Mouse (Mus musculus): Measurements from ENCODE around the gene Zcchc17. TPM values are rescaled to one million over a fixed set of nuclear protein-coding genes. Genes with fewer than 3 reads are reported as not detected.
A peak's percentile ranks its signal among the peaks of the same experiment; 100 is the strongest.

Zcchc17 gene
- polyA plus RNA-seq, 1 experiment from 2014 or later, result 95.3 TPM

GRCm38 (mm10) chr4:130350690-130351422 is 8.9 kb downstream of the Zcchc17 start:
- WGBS, result 60% methylated on average over 16 of the region's 16 CpGs
- peak; percentile 70 for ATAC-seq (ENCODE audit: low FRiP score)

DNA sequence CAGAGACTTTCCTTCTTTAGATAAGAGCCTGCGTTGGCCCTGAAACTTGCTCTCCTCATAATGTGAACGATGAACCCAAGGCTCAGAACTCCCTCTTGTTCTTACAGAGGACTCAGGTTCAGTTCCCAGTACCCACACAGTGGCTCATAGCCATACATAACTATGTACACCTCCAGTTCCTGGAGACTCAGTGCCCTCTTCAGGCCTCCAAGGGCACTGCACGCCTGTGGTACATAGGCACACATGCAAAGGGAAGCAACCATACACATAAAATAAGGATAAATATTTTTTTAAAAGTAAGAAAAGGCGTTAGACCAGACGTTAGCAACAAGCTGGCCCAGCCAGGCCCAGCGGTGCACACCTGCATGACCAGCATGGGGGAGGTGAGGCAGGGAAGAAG is 10.1 kb downstream of the Zcchc17 start:
- ATAC-seq (ENCODE audit: low FRiP score), result no peak
- H3K4me2 ChIP-seq, result no peak overlapping the region
- 96% methylated on average over 6 of the region's 6 CpGs for WGBS

More at GRCm38 (mm10) chr4:130350690-130351422, 8.9 kb downstream of the Zcchc17 start:
- Histone ChIP-seq H3K4me3 (replicated peaks) (no peak overlapping the region), H3K9ac (replicated peaks) (no peak overlapping the region), H3K27me3 (replicated peaks) (no peaks in the 10 kb centered on the region), H3K4me1 (peaks cover 4% of the 10 kb centered on the region; the same call in 1 of the 2 replicates), H3K27ac (replicated peaks) (no peak overlapping the region; the same call in 1 of the 2 replicates), H3K9me3 (replicated peaks) (no peaks in the 10 kb centered on the region), H3K36me3 (peaks cover 60% of the 10 kb centered on the region), H3K4me2 (no peak overlapping the region)

GRCm38 (mm10) chr4:130341691-130342090 is 18.1 kb downstream of the Zcchc17 start:
- ATAC-seq (ENCODE audit: low FRiP score), result no peak
- no peak overlapping the region for H3K9ac ChIP-seq (replicated peaks)
- no peak overlapping the region for H3K4me3 ChIP-seq (replicated peaks)
- no peaks in the 10 kb centered on the region for H3K9me3 ChIP-seq (replicated peaks)
- no peak overlapping the region for H3K4me2 ChIP-seq
- H3K27me3 ChIP-seq (replicated peaks), result no peaks in the 10 kb centered on the region
- WGBS, result 28% methylated on average over 4 of the region's 4 CpGs
- H3K27ac ChIP-seq (replicated peaks), result no peak overlapping the region
- peaks cover 34% of the 10 kb centered on the region for H3K36me3 ChIP-seq
- peaks cover 4% of the 10 kb centered on the region; the same call in 1 of the 2 replicates for H3K4me1 ChIP-seq

More for the DNA sequence above, 10.1 kb downstream of the Zcchc17 start:
- Histone ChIP-seq H3K36me3 (peaks cover 64% of the 10 kb centered on the region), H3K9me3 (replicated peaks) (no peaks in the 10 kb centered on the region), H3K4me3 (replicated peaks) (no peak overlapping the region), H3K27ac (replicated peaks) (no peak overlapping the region), H3K9ac (replicated peaks) (no peak overlapping the region), H3K27me3 (replicated peaks) (no peaks in the 10 kb centered on the region), H3K4me1 (peaks cover 4% of the 10 kb centered on the region; the same call in 1 of the 2 replicates)

GRCm38 (mm10) chr4:130335867-130336266 is 23.9 kb downstream of the Zcchc17 start:
- Histone ChIP-seq H3K4me3 (replicated peaks) (no peak overlapping the region), H3K27ac (replicated peaks) (no peak overlapping the region), H3K4me2 (no peak overlapping the region), H3K27me3 (replicated peaks) (no peaks in the 10 kb centered on the region), H3K9ac (replicated peaks) (no peak overlapping the region), H3K9me3 (replicated peaks) (no peaks in the 10 kb centered on the region), H3K36me3 (peaks cover 49% of the 10 kb centered on the region), H3K4me1 (no peaks in the 10 kb centered on the region)
- ATAC-seq (ENCODE audit: low FRiP score), result no peak
- 91% methylated on average over 5 of the region's 5 CpGs for WGBS

DNA sequence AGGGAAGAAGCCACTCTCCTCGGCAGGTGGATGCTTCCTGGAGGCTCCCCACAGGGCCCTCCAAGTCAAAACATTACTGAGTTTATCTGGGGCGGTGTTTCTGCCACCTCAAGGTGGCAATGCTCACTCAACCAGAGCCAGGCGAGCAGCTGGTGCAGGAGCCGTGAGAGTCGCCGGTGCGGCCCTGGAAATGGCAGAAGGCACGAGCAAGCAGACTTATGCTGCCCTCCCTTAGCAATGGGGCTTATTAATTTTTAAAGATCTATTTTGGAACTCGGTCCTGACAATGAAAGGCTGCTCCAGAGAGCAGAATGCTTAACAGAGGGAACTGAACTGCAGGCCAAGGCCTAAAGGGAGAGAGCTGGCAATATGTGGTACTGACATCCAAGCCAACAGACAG is 32.4 kb downstream of the Zcchc17 start:
- Histone ChIP-seq H3K27ac (replicated peaks) (no peak overlapping the region), H3K4me1 (no peaks in the 10 kb centered on the region), H3K4me3 (replicated peaks) (no peak overlapping the region), H3K27me3 (replicated peaks) (no peaks in the 10 kb centered on the region), H3K9ac (replicated peaks) (no peak overlapping the region), H3K9me3 (replicated peaks) (no peaks in the 10 kb centered on the region), H3K36me3 (peaks cover 61% of the 10 kb centered on the region), H3K4me2 (no peak overlapping the region)
- ATAC-seq (ENCODE audit: low FRiP score), result no peak
- 80% methylated on average over 9 of the region's 9 CpGs for whole genome bisulfite sequencing

DNA sequence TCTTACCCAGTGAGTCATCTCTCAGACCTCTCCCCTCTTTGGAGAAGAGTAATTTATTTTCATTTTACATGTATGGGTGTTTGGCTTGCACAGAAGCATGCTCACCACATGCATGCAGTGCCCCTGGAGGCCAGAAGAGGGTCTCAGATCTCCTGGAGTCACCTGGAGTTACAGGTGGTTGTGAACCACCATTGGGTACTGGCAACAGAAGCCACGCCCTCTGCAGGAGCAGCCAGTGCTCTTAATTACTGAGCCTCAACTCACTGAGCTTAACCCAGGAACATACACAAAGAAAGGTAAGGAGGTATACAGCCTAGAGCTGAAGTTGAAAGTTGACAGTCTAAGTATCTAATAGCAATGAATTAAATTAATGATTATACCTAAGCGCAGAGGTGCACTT is 34.3 kb downstream of the Zcchc17 start:
- Histone ChIP-seq H3K9ac (replicated peaks) (no peak overlapping the region), H3K4me1 (no peaks in the 10 kb centered on the region), H3K9me3 (replicated peaks) (no peaks in the 10 kb centered on the region), H3K4me2 (no peak overlapping the region), H3K36me3 (peaks cover 70% of the 10 kb centered on the region), H3K27me3 (replicated peaks) (no peaks in the 10 kb centered on the region), H3K4me3 (replicated peaks) (no peak overlapping the region), H3K27ac (replicated peaks) (no peak overlapping the region)
- 98% methylated on average over 2 of the region's 2 CpGs for WGBS
- no peak for ATAC-seq (ENCODE audit: low FRiP score)

GRCm38 (mm10) chr4:130323607-130324006 is 36.1 kb downstream of the Zcchc17 start:
- Histone ChIP-seq H3K9me3 (replicated peaks) (no peaks in the 10 kb centered on the region), H3K9ac (replicated peaks) (no peak overlapping the region), H3K4me3 (replicated peaks) (no peak overlapping the region), H3K36me3 (peaks cover 84% of the 10 kb centered on the region), H3K27me3 (replicated peaks) (no peaks in the 10 kb centered on the region), H3K4me2 (no peak overlapping the region), H3K4me1 (no peaks in the 10 kb centered on the region), H3K27ac (replicated peaks) (no peak overlapping the region)
- WGBS, result 84% methylated on average over 5 of the region's 5 CpGs
- no peak for ATAC-seq (ENCODE audit: low FRiP score)

- H3K36me3 ChIP-seq, result peaks cover 83% of the 10 kb centered on the region
- H3K4me3 ChIP-seq (replicated peaks), result no peak overlapping the region
- no peak for ATAC-seq (ENCODE audit: low FRiP score)
- no peaks in the 10 kb centered on the region for H3K27me3 ChIP-seq (replicated peaks)
- no peak overlapping the region for H3K9ac ChIP-seq (replicated peaks)
- no peaks in the 10 kb centered on the region for H3K9me3 ChIP-seq (replicated peaks)
- H3K27ac ChIP-seq (replicated peaks), result no peak overlapping the region
- H3K4me2 ChIP-seq, result no peak overlapping the region
- WGBS, result 92% methylated on average over 1 of the region's 1 CpGs
- no peaks in the 10 kb centered on the region for H3K4me1 ChIP-seq
Measured at GRCm38 (mm10) chr4:130323165-130323564, 36.6 kb downstream of the Zcchc17 start.

GRCm38 (mm10) chr4:130322567-130322966 is 37.2 kb downstream of the Zcchc17 start:
- no peak for ATAC-seq (ENCODE audit: low FRiP score)
- H3K9me3 ChIP-seq (replicated peaks), result no peaks in the 10 kb centered on the region
- no peaks in the 10 kb centered on the region for H3K27me3 ChIP-seq (replicated peaks)
- H3K4me3 ChIP-seq (replicated peaks), result no peak overlapping the region
- no peak overlapping the region for H3K4me2 ChIP-seq
- no peak overlapping the region for H3K9ac ChIP-seq (replicated peaks)
- peaks cover 78% of the 10 kb centered on the region for H3K36me3 ChIP-seq
- whole genome bisulfite sequencing, result 81% methylated on average over 7 of the region's 7 CpGs
- H3K4me1 ChIP-seq, result no peaks in the 10 kb centered on the region
- no peak overlapping the region for H3K27ac ChIP-seq (replicated peaks)

GRCm38 (mm10) chr4:130321640-130322039 is 38.1 kb downstream of the Zcchc17 start:
- no peak overlapping the region for H3K4me2 ChIP-seq
- no peak for ATAC-seq (ENCODE audit: low FRiP score)
- H3K9me3 ChIP-seq (replicated peaks), result no peaks in the 10 kb centered on the region
- H3K27ac ChIP-seq (replicated peaks), result no peak overlapping the region
- 95% methylated on average over 7 of the region's 7 CpGs for WGBS
- no peak overlapping the region for H3K9ac ChIP-seq (replicated peaks)
- H3K4me3 ChIP-seq (replicated peaks), result no peak overlapping the region
- no peaks in the 10 kb centered on the region for H3K27me3 ChIP-seq (replicated peaks)
- peaks cover 72% of the 10 kb centered on the region for H3K36me3 ChIP-seq
- H3K4me1 ChIP-seq, result no peaks in the 10 kb centered on the region

DNA sequence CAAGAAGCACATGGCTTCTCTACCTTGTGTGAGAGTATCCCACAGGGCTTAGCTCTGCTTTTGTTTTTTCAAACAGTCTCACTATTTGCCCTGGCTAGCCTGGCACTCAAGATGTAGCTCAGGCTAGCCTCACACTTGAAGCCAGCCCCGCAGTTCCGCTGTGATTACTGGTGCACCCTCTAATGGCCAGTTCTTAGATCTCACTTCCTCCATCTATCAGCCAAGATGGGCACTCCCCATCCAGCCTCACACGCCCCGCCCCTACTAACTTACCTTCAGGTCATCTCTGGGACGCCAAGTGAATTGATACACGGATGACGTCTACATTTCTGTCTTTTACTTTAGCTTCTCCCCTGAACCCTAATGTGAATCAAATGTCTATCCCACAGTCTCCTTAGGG is 40.2 kb downstream of the Zcchc17 start:
- no peaks in the 10 kb centered on the region for H3K27me3 ChIP-seq (replicated peaks)
- peaks cover 69% of the 10 kb centered on the region for H3K36me3 ChIP-seq
- H3K9me3 ChIP-seq (replicated peaks), result no peaks in the 10 kb centered on the region
- H3K27ac ChIP-seq (replicated peaks), result no peak overlapping the region
- no peak for ATAC-seq (ENCODE audit: low FRiP score)
- no peak overlapping the region for H3K9ac ChIP-seq (replicated peaks)
- H3K4me3 ChIP-seq (replicated peaks), result no peak overlapping the region
- H3K4me1 ChIP-seq, result no peaks in the 10 kb centered on the region
- H3K4me2 ChIP-seq, result no peak overlapping the region
- 90% methylated on average over 7 of the region's 7 CpGs for WGBS

- H3K36me3 ChIP-seq, result peaks cover 69% of the 10 kb centered on the region
- no peak overlapping the region for H3K27ac ChIP-seq (replicated peaks)
- H3K4me3 ChIP-seq (replicated peaks), result no peak overlapping the region
- no peak overlapping the region for H3K4me2 ChIP-seq
- no peaks in the 10 kb centered on the region for H3K27me3 ChIP-seq (replicated peaks)
- no peaks in the 10 kb centered on the region for H3K4me1 ChIP-seq
- no peak for ATAC-seq (ENCODE audit: low FRiP score)
- H3K9ac ChIP-seq (replicated peaks), result no peak overlapping the region
- no peaks in the 10 kb centered on the region for H3K9me3 ChIP-seq (replicated peaks)
- 69% methylated on average over 3 of the region's 3 CpGs for WGBS
Measured at GRCm38 (mm10) chr4:130318122-130318521, 41.6 kb downstream of the Zcchc17 start.
